Comparison of ENCODE assay signal across 9 mouse cellular contexts in genomic region chr9:64936508-64936907, GRCm38 (mm10). TPM values are rescaled to one million over a fixed set of nuclear protein-coding genes. Genes with fewer than 3 reads are reported as not detected.
DNase-seq lines count a peak whose midpoint lies in the region; ATAC-seq and TF ChIP-seq lines count a peak whose summit lies in the region.
"Had no signal": no experiment of that assay in that cellular context is flagged by ENCODE, and none has a peak within 500 bp of the region (broad histone marks: within the 10 kb centered on the region; RNA-seq: fewer than 3 reads in every experiment).

No protein-coding gene starts in this region.

- 9% methylated on average over 6 of the region's 6 CpGs for WGBS in hindbrain, embryonic 11.5 days
- 8% methylated on average over 6 of the region's 6 CpGs for WGBS in hindbrain, embryonic 13.5 days
- 8% methylated on average over 6 of the region's 6 CpGs for WGBS in thymus, adult 2 months

- H3K36me3 ChIP-seq in hindbrain, embryonic 11.5 days (ENCODE audit: control insufficient read depth, insufficient read depth, low read length), result no peaks in the 10 kb centered on the region
- H3K36me3 ChIP-seq in hindbrain, embryonic 13.5 days, result no peaks in the 10 kb centered on the region
- H3K36me3 ChIP-seq in CH12.LX (replicated peaks in 1 of 2; ENCODE audit: control insufficient read depth in 1 of 2, insufficient read depth in 1 of 2, low read length in 1 of 2), result no peaks in the 10 kb centered on the region
- H3K36me3 ChIP-seq in thymus, adult 2 months (ENCODE audit: control insufficient read depth, insufficient read depth, low read length), result no peaks in the 10 kb centered on the region
- H3K36me3 ChIP-seq: limb, embryonic 12.5 days had no signal

- in situ Hi-C loops in CH12.LX (cut with MboI; ENCODE audit: low pct_ligation_motif_present, low pct_unique_long_range_greater_than_20kb, low sequenced_read_pairs), result loop anchor here (25.0 kb wide), 1 partner anchor 624 kb away; no protein-coding TSS in a partner anchor

- intact Hi-C loops in left cerebral cortex, postnatal 14 days (cut with DNase I), result no loop called here

- peak; percentile 83 for TF ChIP-seq RAD21 in CH12.LX (IDR thresholded peaks at IDR 0.05; ENCODE audit: low read depth, low read length)

- no peaks in the 10 kb centered on the region for H3K9me3 ChIP-seq in hindbrain, embryonic 11.5 days (ENCODE audit: control insufficient read depth, low read length)
- H3K9me3 ChIP-seq in hindbrain, embryonic 13.5 days, result no peaks in the 10 kb centered on the region
- H3K9me3 ChIP-seq in CH12.LX (replicated peaks; ENCODE audit: low read length), result no peaks in the 10 kb centered on the region
- H3K9me3 ChIP-seq: limb, embryonic 12.5 days had no signal

- no peaks in the 10 kb centered on the region for H3K4me1 ChIP-seq in hindbrain, embryonic 11.5 days (replicated peaks; ENCODE audit: control insufficient read depth, insufficient read depth, low read length)
- H3K4me1 ChIP-seq in hindbrain, embryonic 13.5 days (replicated peaks), result no peaks in the 10 kb centered on the region; the same call in 1 of the 2 replicates
- H3K4me1 ChIP-seq in CH12.LX (ENCODE audit: control insufficient read depth in 1 of 2, insufficient read depth in 2 of 2), result peaks cover 5 to 14% of the 10 kb centered on the region in 2 experiments; a peak in 3 of 4 replicates
- no peaks in the 10 kb centered on the region for H3K4me1 ChIP-seq in thymus, adult 2 months (replicated peaks; ENCODE audit: control insufficient read depth, insufficient read depth, low read length)

- TF ChIP-seq CTCF in CH12.LX (conservative IDR thresholded peaks at IDR 0.05 in 1 of 2, IDR thresholded peaks at IDR 0.05 in 1 of 2; ENCODE audit: low read depth in 2 of 2, low read length in 2 of 2), result peak; percentile 77 to 88
- no peak for TF ChIP-seq CTCF in thymus, adult 2 months (IDR thresholded peaks at IDR 0.05; ENCODE audit: borderline replicate concordance, control insufficient read depth, extremely low read depth, insufficient read depth, low read length, poor library complexity)

- no peak overlapping the region for H3K9ac ChIP-seq in hindbrain, embryonic 11.5 days (ENCODE audit: low read depth, low read length)
- H3K9ac ChIP-seq in hindbrain, embryonic 13.5 days, result no peak overlapping the region
- H3K9ac ChIP-seq in CH12.LX (ENCODE audit: insufficient read depth, low read depth), result no peak overlapping the region
- H3K9ac ChIP-seq: limb, embryonic 12.5 days had no signal

- dilution Hi-C loops in CH12.LX (cut with MboI; ENCODE audit: extremely low pct_ligation_motif_present, extremely low pct_unique_long_range_greater_than_20kb, low sequenced_read_pairs), result no loop called here

- DNase-seq in hindbrain, embryonic 11.5 days (ENCODE audit: low spot score), result peak; percentile 81
- DNase-seq in CH12.LX (ENCODE audit: extremely low read depth), result peak; percentile 77
- peak; percentile 74 for DNase-seq in c-Kit-positive CD71-positive TER-119-negative erythroid progenitor cells, embryonic 14.5 days (ENCODE audit: low read depth)
- DNase-seq in gastrocnemius, postnatal 25 days, result peak; percentile 23
- peak; percentile 54 to 74 for DNase-seq in left cerebral cortex, postnatal 14 days (ENCODE audit: low spot score in 2 of 2)
- peak; percentile 72 for DNase-seq in thymus, adult 2 months

- H3K4me2 ChIP-seq in hindbrain, embryonic 11.5 days (replicated peaks; ENCODE audit: low read depth, low read length), result no peak overlapping the region
- no peak overlapping the region for H3K4me2 ChIP-seq in hindbrain, embryonic 13.5 days
- H3K4me2 ChIP-seq in CH12.LX (ENCODE audit: insufficient read depth, low read depth, poor library complexity, severe bottlenecking), result peak overlapping the region; percentile 24; the same call in 1 of the 2 replicates
- H3K4me2 ChIP-seq: limb, embryonic 12.5 days had no signal

- TF ChIP-seq POLR2A in CH12.LX (IDR thresholded peaks at IDR 0.05; ENCODE audit: low read depth, low read length), result no peak
- TF ChIP-seq POLR2A in thymus, adult 2 months (IDR thresholded peaks at IDR 0.05; ENCODE audit: control insufficient read depth, extremely low read depth, insufficient read depth, low read length, poor library complexity), result no peak

- no peak overlapping the region for H3K27ac ChIP-seq in hindbrain, embryonic 11.5 days (ENCODE audit: low read depth, low read length)
- H3K27ac ChIP-seq in hindbrain, embryonic 13.5 days, result no peak overlapping the region
- no peak overlapping the region for H3K27ac ChIP-seq in CH12.LX (ENCODE audit: insufficient read depth, low read depth)
- H3K27ac ChIP-seq in thymus, adult 2 months (ENCODE audit: control insufficient read depth, insufficient read depth, low read length), result no peak overlapping the region
- H3K27ac ChIP-seq: limb, embryonic 12.5 days had no signal

- no peak for ATAC-seq in hindbrain, embryonic 11.5 days (ENCODE audit: low FRiP score)
- ATAC-seq in hindbrain, embryonic 13.5 days (ENCODE audit: low FRiP score), result no peak
- 0 out of 2 replicates have a peak, but pooled peaks have one; percentile 34 for ATAC-seq in megakaryocyte-erythroid progenitor cell, adult 5-6 weeks (replicated peaks; ENCODE audit: low FRiP score, low TSS enrichment, poor library complexity, severe bottlenecking)

- no peak for TF ChIP-seq EP300 in CH12.LX (IDR thresholded peaks at IDR 0.05; ENCODE audit: low read length)

- no peak overlapping the region for H3K4me3 ChIP-seq in hindbrain, embryonic 11.5 days (ENCODE audit: low read depth, low read length)
- H3K4me3 ChIP-seq in hindbrain, embryonic 13.5 days, result no peak overlapping the region
- no peak overlapping the region for H3K4me3 ChIP-seq in CH12.LX (replicated peaks in 1 of 3; ENCODE audit: low read depth in 2 of 3, low read length in 2 of 3, poor library complexity in 1 of 3)
- H3K4me3 ChIP-seq in thymus, adult 2 months (ENCODE audit: control insufficient read depth, insufficient read depth, low read length), result no peak overlapping the region
- H3K4me3 ChIP-seq: limb, embryonic 12.5 days had no signal

- no peaks in the 10 kb centered on the region for H3K79me2 ChIP-seq in CH12.LX (replicated peaks; ENCODE audit: control insufficient read depth, extremely low read depth, insufficient read depth, poor library complexity, severe bottlenecking)

- no peaks in the 10 kb centered on the region for H3K27me3 ChIP-seq in hindbrain, embryonic 11.5 days (ENCODE audit: control insufficient read depth, insufficient read depth, low read length)
- H3K27me3 ChIP-seq in hindbrain, embryonic 13.5 days, result no peaks in the 10 kb centered on the region
- peaks cover 3% of the 10 kb centered on the region for H3K27me3 ChIP-seq in CH12.LX (replicated peaks)
- H3K27me3 ChIP-seq in thymus, adult 2 months (ENCODE audit: control insufficient read depth, insufficient read depth, low read length), result no peaks in the 10 kb centered on the region

TF ChIP-seq in CH12.LX, 34 proteins besides CTCF, POLR2A, EP300 and RAD21 (continues in another document):
- TF ChIP-seq IRF4 (IDR thresholded peaks at IDR 0.05; ENCODE audit: low read depth, low read length) (0 out of 2 replicates have a peak, but pooled peaks have one; percentile 46), RCOR1 (conservative IDR thresholded peaks at IDR 0.05; ENCODE audit: low read depth, low read length) (no peak), MAX (IDR thresholded peaks at IDR 0.05; ENCODE audit: low read length) (no peak), CHD2 (IDR thresholded peaks at IDR 0.05; ENCODE audit: low read length) (peak; percentile 87), ZMIZ1 (IDR thresholded peaks at IDR 0.05; ENCODE audit: low read depth, low read length) (no peak), MXI1 (IDR thresholded peaks at IDR 0.05; ENCODE audit: low read depth, low read length) (no peak), MYC (IDR thresholded peaks at IDR 0.05; ENCODE audit: low read depth, low read length) (no peak), USF1 (IDR thresholded peaks at IDR 0.05; ENCODE audit: low read depth, low read length) (no peak), ZKSCAN1 (IDR thresholded peaks at IDR 0.05; ENCODE audit: borderline replicate concordance, low read depth, low read length) (no peak), NELFE (IDR thresholded peaks at IDR 0.05; ENCODE audit: low read depth, low read length) (no peak), PAX5 (IDR thresholded peaks at IDR 0.05; ENCODE audit: low read length) (no peak), ZNF384 (IDR thresholded peaks at IDR 0.05; ENCODE audit: low read depth, low read length) (no peak), SMC3 (IDR thresholded peaks at IDR 0.05; ENCODE audit: low read depth, low read length) (peak; percentile 74), NRF1 (IDR thresholded peaks at IDR 0.05; ENCODE audit: low read depth, low read length) (no peak), ZC3H11A (IDR thresholded peaks at IDR 0.05; ENCODE audit: low read depth, low read length) (peak; percentile 29; the same call in 1 of the 2 replicates), CHD1 (IDR thresholded peaks at IDR 0.05; ENCODE audit: low read depth, low read length) (no peak), MAFK (IDR thresholded peaks at IDR 0.05; ENCODE audit: insufficient replicate concordance, low read length) (no peak)

RNA-seq across cellular contexts. Expression of gene Slc24a1, which starts 14.9 kb away (rescaled TPM):
- polyA plus RNA-seq in hindbrain, embryonic 11.5 days (2014; fragmentation: Nextera tagmentation; extraction: Ambion mirVana), result 0.11 TPM in 1 of 2 replicates, not detected in the other
- polyA plus RNA-seq in hindbrain, embryonic 13.5 days (2015; fragmentation: Nextera tagmentation; extraction: Ambion mirVana), result 0.05 and 0.10 TPM in 2 replicates
- total RNA-seq in CH12.LX (2012; rRNA removed), result under 0.01 and 0.04 TPM in 2 replicates
- not detected in 2 replicates for total RNA-seq in CH12.LX (2014; rRNA removed)
- polyA plus RNA-seq in CH12.LX (2012; ENCODE audit: insufficient read length, low read depth), result 0.05 and 0.11 TPM in 2 replicates
- total RNA-seq in gastrocnemius, postnatal 25 days (2021), result not detected
- under 1 TPM; 0.15 to 0.26 TPM for total RNA-seq in left cerebral cortex, postnatal 14 days (2021)
- total RNA-seq in megakaryocyte-erythroid progenitor cell, adult 5-6 weeks (2014; fragmentation: Nextera tagmentation), result not detected in 2 replicates
- not detected in 2 replicates for total RNA-seq in megakaryocyte-erythroid progenitor cell, adult 5-6 weeks (2017)
- polyA plus RNA-seq in thymus, adult 2 months (2012; rRNA removed), result 0.05 TPM in 1 of 2 replicates, not detected in the other

RNA-seq across cellular contexts. Expression of gene Ints14, which starts 24.2 kb away (rescaled TPM):
- 68.2 and 72.0 TPM in 2 replicates for polyA plus RNA-seq in hindbrain, embryonic 11.5 days (2014; fragmentation: Nextera tagmentation; extraction: Ambion mirVana)
- 40.6 and 43.9 TPM in 2 replicates for polyA plus RNA-seq in hindbrain, embryonic 13.5 days (2015; fragmentation: Nextera tagmentation; extraction: Ambion mirVana)
- 30.1 and 38.2 TPM in 2 replicates for total RNA-seq in CH12.LX (2012; rRNA removed)
- 51.9 and 52.9 TPM in 2 replicates for total RNA-seq in CH12.LX (2014; rRNA removed)
- 55.8 and 58.2 TPM in 2 replicates for polyA plus RNA-seq in CH12.LX (2012; ENCODE audit: insufficient read length, low read depth)
- 10 to 100 TPM; 15.3 to 17.8 TPM for total RNA-seq in gastrocnemius, postnatal 25 days (2021)
- total RNA-seq in left cerebral cortex, postnatal 14 days (2021), result 10 to 100 TPM; 21.5 to 21.8 TPM
- total RNA-seq in megakaryocyte-erythroid progenitor cell, adult 5-6 weeks (2014; fragmentation: Nextera tagmentation), result 31.8 and 39.6 TPM in 2 replicates
- total RNA-seq in megakaryocyte-erythroid progenitor cell, adult 5-6 weeks (2017), result 31.6 and 43.1 TPM in 2 replicates
- polyA plus RNA-seq in thymus, adult 2 months (2012; rRNA removed), result 24.0 and 28.3 TPM in 2 replicates

Comparison
In these comparisons a context has a peak if more than half of its experiments do, and no peak if none do; other contexts are left out.
1. DNase-seq: peak in every context shown above with its lines; median percentile 81 in hindbrain, embryonic 11.5 days; 77 in CH12.LX; 74 in c-Kit-positive CD71-positive TER-119-negative erythroid progenitor cells, embryonic 14.5 days; 72 in thymus, adult 2 months; 64 in left cerebral cortex, postnatal 14 days; 23 in gastrocnemius, postnatal 25 days.